Mouse (Mus musculus): ENCODE measurements around the gene Med12l.

- TF ChIP-seq POLR2A (IDR thresholded peaks at IDR 0.05; ENCODE audit: insufficient read length, low read depth), result no peak
- TF ChIP-seq E2F4 (IDR thresholded peaks at IDR 0.05; ENCODE audit: insufficient read depth), result no peak
- no peak for TF ChIP-seq TCF12 (IDR thresholded peaks at IDR 0.05; ENCODE audit: insufficient read depth, poor library complexity, severe bottlenecking)
- TF ChIP-seq USF1 (IDR thresholded peaks at IDR 0.05; ENCODE audit: low read depth), result no peak
- TF ChIP-seq CEBPB (IDR thresholded peaks at IDR 0.05; ENCODE audit: insufficient read depth, poor library complexity, severe bottlenecking), result no peak
- no peak for TF ChIP-seq POLR2AphosphoS2 (IDR thresholded peaks at IDR 0.05; ENCODE audit: insufficient read length, low read depth)
- no peak for TF ChIP-seq MYOD1 (IDR thresholded peaks at IDR 0.05; ENCODE audit: control insufficient read depth in 1 of 3, insufficient read length in 2 of 3, low read depth in 2 of 3)
- TF ChIP-seq MAX (IDR thresholded peaks at IDR 0.05; ENCODE audit: low read depth), result no peak
These were observed 123.1 kb downstream of the Med12l start for GRCm38 (mm10) chr3:59128681-59129080.
